Mouse (Mus musculus): ENCODE results near the gene Tnnc2. TPM values are rescaled to one million over a fixed set of nuclear protein-coding genes. Genes with fewer than 3 reads are reported as not detected.
A peak's percentile ranks its signal among the peaks of the same experiment; 100 is the strongest.

Gene Tnnc2
- polyA plus RNA-seq, 1 experiment from 2014 or later, result 1.0 TPM

DNA sequence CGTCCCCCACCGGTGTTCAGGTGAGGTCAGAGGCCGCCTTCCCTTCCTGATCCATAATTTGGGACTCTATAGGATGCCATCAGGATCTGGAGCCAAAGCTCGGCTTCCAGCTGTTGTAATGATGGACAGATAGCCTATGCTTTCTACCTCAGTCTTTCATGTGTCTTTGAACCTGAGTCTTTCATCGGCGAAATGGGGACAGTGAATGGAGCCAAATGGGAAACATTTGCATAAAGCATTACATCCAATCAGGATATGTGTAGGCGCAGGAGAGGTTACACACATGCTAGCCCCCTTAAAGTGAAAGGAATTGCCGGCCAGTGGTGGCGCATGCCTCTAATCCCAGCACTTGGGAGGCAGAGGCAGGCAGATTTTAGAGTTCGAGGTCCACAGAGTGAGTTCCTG is 43.4 kb upstream of the Tnnc2 start:
- peak; percentile 20; the same call in 1 of the 2 replicates for TF ChIP-seq CTCF (IDR thresholded peaks at IDR 0.05; ENCODE audit: low read depth)
- Histone ChIP-seq H3K9ac (ENCODE audit: low read depth, low read length) (peak overlapping the region; percentile 59), H3K36me3 (ENCODE audit: insufficient read depth, low read length) (peaks cover 36% of the 10 kb centered on the region), H3K4me2 (ENCODE audit: low read length) (peak overlapping the region; percentile 77), H3K27me3 (ENCODE audit: insufficient read depth, low read length) (no peaks in the 10 kb centered on the region), H3K4me3 (replicated peaks; ENCODE audit: low read depth, low read length) (peak overlapping the region; percentile 77), H3K27ac (peak overlapping the region; percentile 78), H3K4me1 (replicated peaks; ENCODE audit: insufficient read depth, low read length) (no peaks in the 10 kb centered on the region), H3K9me3 (replicated peaks; ENCODE audit: low read length) (no peaks in the 10 kb centered on the region)
- ATAC-seq (replicated peaks; ENCODE audit: low FRiP score, low read depth), result peak; percentile 41
- peak; percentile 69 for DNase-seq (ENCODE audit: low spot score)
- 2% methylated on average over 10 of the region's 10 CpGs for WGBS

DNA sequence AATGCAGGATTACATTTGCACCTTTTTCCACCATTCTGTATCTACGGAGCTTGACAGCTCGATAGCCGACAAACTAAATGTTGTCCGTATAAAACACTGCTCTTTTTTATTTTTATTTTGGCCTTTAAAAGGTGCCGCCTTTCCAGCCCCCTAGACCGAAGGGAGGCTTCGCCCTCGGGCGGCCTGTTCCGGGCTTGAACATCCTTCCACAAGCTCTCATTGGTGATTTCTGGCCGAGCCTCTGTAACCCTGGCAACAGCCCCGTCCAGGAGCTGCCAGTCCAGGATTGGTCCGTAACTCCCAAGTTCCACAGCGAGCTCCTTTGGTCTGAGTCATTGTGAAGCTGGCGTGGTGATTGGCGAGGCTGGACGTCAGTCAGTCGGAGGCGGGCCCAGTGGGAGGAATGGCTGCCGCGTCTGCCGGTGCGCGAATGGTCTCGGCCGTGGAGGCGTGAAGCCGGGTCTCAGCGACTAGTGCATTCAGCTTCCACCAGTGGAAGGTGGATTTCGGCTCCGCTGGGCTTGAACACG is 42.9 kb upstream of the Tnnc2 start, which contains the start of gene Zswim1:
Gene Zswim1 (plus strand): TSS at position 51 of the 530 bp plus-strand sequence.
- Histone ChIP-seq H3K9me3 (replicated peaks; ENCODE audit: low read length) (no peaks in the 10 kb centered on the region), H3K4me2 (ENCODE audit: low read length) (peak within 1 kb of the TSS; percentile 77), H3K4me3 (replicated peaks; ENCODE audit: low read depth, low read length) (peak within 1 kb of the TSS; percentile 77), H3K36me3 (ENCODE audit: insufficient read depth, low read length) (peaks cover 32% of the 10 kb centered on the region), H3K27ac (peak within 1 kb of the TSS; percentile 78), H3K27me3 (ENCODE audit: insufficient read depth, low read length) (no peaks in the 10 kb centered on the region), H3K9ac (ENCODE audit: low read depth, low read length) (peak within 1 kb of the TSS; percentile 59), H3K4me1 (replicated peaks; ENCODE audit: insufficient read depth, low read length) (no peaks in the 10 kb centered on the region)
- peak; percentile 20 for TF ChIP-seq CTCF (IDR thresholded peaks at IDR 0.05; ENCODE audit: low read depth)
- ATAC-seq (replicated peaks; ENCODE audit: low FRiP score, low read depth), result peak; percentile 99
- 2% methylated on average over 32 of the region's 32 CpGs for WGBS
- peak; percentile 99 for DNase-seq (ENCODE audit: low spot score)

DNA sequence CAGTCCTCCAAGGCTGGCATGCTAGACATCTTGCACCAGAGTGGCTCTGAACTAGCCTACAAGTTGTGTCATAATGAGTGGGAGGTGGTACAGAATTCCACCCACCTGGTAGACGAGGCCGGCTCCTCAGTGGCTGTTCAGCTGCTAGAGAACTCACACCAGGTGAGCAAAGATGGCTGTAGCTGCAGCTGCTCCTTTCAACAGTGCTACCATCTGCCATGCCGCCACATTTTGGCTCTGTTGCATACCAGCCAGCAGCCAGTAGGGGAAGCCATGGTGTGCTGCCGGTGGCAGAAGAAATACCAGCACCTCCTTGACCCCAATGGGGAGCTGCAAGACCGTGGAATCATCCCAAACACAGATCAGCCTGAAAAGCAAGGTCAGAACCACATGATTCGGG is 41.3 kb upstream of the Tnnc2 start:
- H3K4me1 ChIP-seq (replicated peaks; ENCODE audit: insufficient read depth, low read length), result no peaks in the 10 kb centered on the region
- no peak overlapping the region for H3K4me3 ChIP-seq (replicated peaks; ENCODE audit: low read depth, low read length)
- no peaks in the 10 kb centered on the region for H3K27me3 ChIP-seq (ENCODE audit: insufficient read depth, low read length)
- H3K36me3 ChIP-seq (ENCODE audit: insufficient read depth, low read length), result peaks cover 19% of the 10 kb centered on the region
- H3K9me3 ChIP-seq (replicated peaks; ENCODE audit: low read length), result no peaks in the 10 kb centered on the region
- no peak overlapping the region for H3K27ac ChIP-seq
- H3K4me2 ChIP-seq (ENCODE audit: low read length), result no peak overlapping the region
- H3K9ac ChIP-seq (ENCODE audit: low read depth, low read length), result no peak overlapping the region
- DNase-seq (ENCODE audit: low spot score) (no peak), ATAC-seq (replicated peaks; ENCODE audit: low FRiP score, low read depth) (no peak)
- no peak for TF ChIP-seq CTCF (IDR thresholded peaks at IDR 0.05; ENCODE audit: low read depth)
- 89% methylated on average over 6 of the region's 6 CpGs for WGBS

DNA sequence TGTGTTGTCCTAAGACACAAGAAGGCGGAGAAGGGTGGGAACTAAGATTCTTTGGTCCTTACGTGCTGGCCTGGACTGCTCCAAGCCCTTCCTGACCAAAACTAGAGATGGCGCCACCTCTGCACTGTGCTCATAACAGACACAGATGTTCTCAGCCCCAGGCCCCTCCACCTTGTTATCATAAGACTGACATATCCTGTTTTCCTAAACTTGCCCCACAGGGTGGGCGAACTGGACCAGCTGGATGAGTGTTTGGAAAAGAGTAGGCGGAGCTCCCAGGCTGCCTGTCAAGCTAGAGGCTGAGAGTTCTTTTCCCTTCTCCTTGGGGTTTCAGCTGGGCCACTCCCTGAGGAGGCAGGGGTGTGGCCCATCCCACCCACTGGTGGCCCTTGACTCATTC is 37.9 kb upstream of the Tnnc2 start:
- no peak overlapping the region for H3K4me2 ChIP-seq (ENCODE audit: low read length)
- 0 out of 2 replicates have a peak, but pooled peaks cover 4% of the 10 kb centered on the region for H3K36me3 ChIP-seq (ENCODE audit: insufficient read depth, low read length)
- H3K27me3 ChIP-seq (ENCODE audit: insufficient read depth, low read length), result no peaks in the 10 kb centered on the region
- WGBS, result 65% methylated on average over 5 of the region's 5 CpGs
- ATAC-seq (replicated peaks; ENCODE audit: low FRiP score, low read depth) (0 out of 2 replicates have a peak, but pooled peaks have one; percentile 29), DNase-seq (ENCODE audit: low spot score) (peak; percentile 50)
- H3K4me1 ChIP-seq (replicated peaks; ENCODE audit: insufficient read depth, low read length), result no peaks in the 10 kb centered on the region
- H3K9me3 ChIP-seq (replicated peaks; ENCODE audit: low read length), result no peaks in the 10 kb centered on the region
- H3K27ac ChIP-seq, result no peak overlapping the region
- peak; percentile 26; the same call in 1 of the 2 replicates for TF ChIP-seq CTCF (IDR thresholded peaks at IDR 0.05; ENCODE audit: low read depth)
- H3K4me3 ChIP-seq (replicated peaks; ENCODE audit: low read depth, low read length), result no peak overlapping the region
- H3K9ac ChIP-seq (ENCODE audit: low read depth, low read length), result no peak overlapping the region

DNA sequence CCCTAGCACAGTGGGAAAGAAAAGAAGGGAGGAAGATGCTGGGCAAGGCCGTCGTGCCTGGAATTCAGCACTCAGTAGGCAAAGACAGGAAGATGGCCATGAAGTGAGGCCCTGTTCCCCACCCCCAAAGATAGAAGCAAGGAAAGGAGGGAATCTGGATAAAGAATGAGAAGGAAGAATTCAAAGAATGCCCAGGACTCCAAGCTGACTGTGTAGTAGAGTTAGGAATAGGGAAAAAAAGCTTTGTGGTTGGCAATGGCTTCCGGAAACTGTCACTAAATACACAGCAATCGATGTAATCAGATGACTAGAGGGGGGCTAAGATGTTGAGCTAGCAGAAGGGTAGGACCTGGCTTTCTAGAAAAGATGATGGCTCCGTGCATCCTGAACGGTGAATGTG is 37.4 kb upstream of the Tnnc2 start:
- WGBS, result 86% methylated on average over 6 of the region's 6 CpGs
- DNase-seq (ENCODE audit: low spot score) (peak; percentile 13), ATAC-seq (replicated peaks; ENCODE audit: low FRiP score, low read depth) (no peak)
- Histone ChIP-seq H3K27me3 (ENCODE audit: insufficient read depth, low read length) (no peaks in the 10 kb centered on the region), H3K27ac (no peak overlapping the region), H3K4me2 (ENCODE audit: low read length) (no peak overlapping the region), H3K9me3 (replicated peaks; ENCODE audit: low read length) (no peaks in the 10 kb centered on the region), H3K4me1 (replicated peaks; ENCODE audit: insufficient read depth, low read length) (no peaks in the 10 kb centered on the region), H3K4me3 (replicated peaks; ENCODE audit: low read depth, low read length) (no peak overlapping the region), H3K36me3 (ENCODE audit: insufficient read depth, low read length) (0 out of 2 replicates have a peak, but pooled peaks cover 4% of the 10 kb centered on the region), H3K9ac (ENCODE audit: low read depth, low read length) (no peak overlapping the region)
- no peak for TF ChIP-seq CTCF (IDR thresholded peaks at IDR 0.05; ENCODE audit: low read depth)

DNA sequence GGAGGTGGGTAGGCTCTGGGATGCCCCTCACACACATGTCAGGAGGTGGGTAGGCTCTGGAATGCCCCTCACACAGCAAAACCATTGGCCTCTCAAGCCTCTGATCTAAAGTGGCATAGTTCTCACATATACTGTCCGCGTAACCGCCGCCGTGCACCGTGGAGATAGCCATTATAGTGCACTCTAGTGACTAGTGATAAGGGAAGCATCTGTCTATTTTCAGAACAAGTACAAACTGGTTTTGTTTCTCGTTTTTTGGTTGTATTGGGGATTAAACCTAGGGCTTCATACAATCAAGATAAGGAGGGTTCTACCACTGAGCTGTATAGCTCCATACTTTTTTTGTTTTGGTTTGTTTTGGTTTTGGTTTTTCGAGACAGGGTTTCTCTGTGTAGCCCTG is 36.1 kb upstream of the Tnnc2 start:
- H3K36me3 ChIP-seq (ENCODE audit: insufficient read depth, low read length), result 0 out of 2 replicates have a peak, but pooled peaks cover 4% of the 10 kb centered on the region
- no peaks in the 10 kb centered on the region for H3K27me3 ChIP-seq (ENCODE audit: insufficient read depth, low read length)
- ATAC-seq (replicated peaks; ENCODE audit: low FRiP score, low read depth) (no peak), DNase-seq (ENCODE audit: low spot score) (no peak)
- no peaks in the 10 kb centered on the region for H3K9me3 ChIP-seq (replicated peaks; ENCODE audit: low read length)
- WGBS, result 90% methylated on average over 8 of the region's 8 CpGs
- no peak overlapping the region for H3K4me3 ChIP-seq (replicated peaks; ENCODE audit: low read depth, low read length)
- H3K4me2 ChIP-seq (ENCODE audit: low read length), result no peak overlapping the region
- TF ChIP-seq CTCF (IDR thresholded peaks at IDR 0.05; ENCODE audit: low read depth), result no peak
- no peak overlapping the region for H3K9ac ChIP-seq (ENCODE audit: low read depth, low read length)
- no peaks in the 10 kb centered on the region for H3K4me1 ChIP-seq (replicated peaks; ENCODE audit: insufficient read depth, low read length)
- no peak overlapping the region for H3K27ac ChIP-seq

Data from kidney, postnatal 0 days (tissue).